9 mouse cellular contexts compared by ENCODE assay signal in the genomic region with DNA sequence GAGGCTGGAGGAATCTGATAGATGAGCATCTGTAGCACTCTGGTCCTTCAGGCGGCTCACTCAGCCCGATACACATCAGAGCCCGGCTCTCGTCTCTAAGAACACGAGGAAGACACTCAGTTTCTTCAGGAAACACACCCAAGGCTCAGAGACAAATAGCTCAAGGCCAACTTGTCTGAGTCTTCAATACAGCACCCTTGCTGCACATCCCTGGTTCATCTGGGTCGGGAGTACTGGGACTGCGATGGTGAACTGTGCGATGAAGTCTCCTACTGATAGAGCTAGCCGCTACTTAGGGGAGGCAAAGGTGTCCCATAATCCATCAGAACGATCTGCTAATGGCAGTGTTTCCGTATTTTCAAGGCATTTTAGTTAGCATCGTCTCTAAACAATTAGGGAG. TPM values are rescaled to one million over a fixed set of nuclear protein-coding genes. Genes with fewer than 3 reads are reported as not detected.
A peak's percentile ranks its signal among the peaks of the same experiment; 100 is the strongest.
DNase-seq lines count a peak whose midpoint lies in the region; ATAC-seq and TF ChIP-seq lines count a peak whose summit lies in the region.
"Had no signal": no experiment of that assay in that cellular context is flagged by ENCODE, and none has a peak within 500 bp of the region (broad histone marks: within the 10 kb centered on the region; RNA-seq: fewer than 3 reads in every experiment).

TSS of gene Gm9936 (minus strand) at position 101 of the 400 bp plus-strand sequence.

- DNase-seq in gastrocnemius, adult 2 months = peak; percentile 6
- DNase-seq in gastrocnemius, postnatal 25 days = no peak
- no peak for DNase-seq in neural tube, embryonic 11.5 days (ENCODE audit: low spot score)
- DNase-seq in neural tube, embryonic 10.5 days (ENCODE audit: extremely low spot score, low spot score) = no peak
- DNase-seq in liver, embryonic 13.5 days = no peak
- DNase-seq in thymus, postnatal 10 days (ENCODE audit: low spot score in 2 of 2) = no peak
- no peak for DNase-seq in thymus, postnatal 36 days

- ATAC-seq in neural tube, embryonic 11.5 days (ENCODE audit: insufficient read depth, low FRiP score, low TSS enrichment) = no peak
- no peak for ATAC-seq in liver, embryonic 13.5 days (ENCODE audit: low read depth)
- no peak for ATAC-seq in activated CD4-positive, CD25-positive, alpha-beta regulatory T cell, adult 4 months

- H3K27me3 ChIP-seq in neural tube, embryonic 11.5 days (ENCODE audit: control insufficient read depth, insufficient read depth, low read length) = no peaks in the 10 kb centered on the region
- H3K27me3 ChIP-seq in liver, embryonic 13.5 days = peaks cover 33% of the 10 kb centered on the region

- H3K36me3 ChIP-seq in neural tube, embryonic 11.5 days (ENCODE audit: control insufficient read depth, insufficient read depth, low read length) = no peaks in the 10 kb centered on the region
- no peaks in the 10 kb centered on the region for H3K36me3 ChIP-seq in liver, embryonic 13.5 days

- peak within 1 kb of the TSS; percentile 50 for H3K4me3 ChIP-seq in gastrocnemius, adult 2 months
- H3K4me3 ChIP-seq in neural tube, embryonic 11.5 days (ENCODE audit: low read depth, low read length) = peak within 1 kb of the TSS; percentile 27
- H3K4me3 ChIP-seq in liver, embryonic 13.5 days (replicated peaks) = no peak within 1 kb of the TSS

- intact Hi-C loops in gastrocnemius, adult 2 months (cut with DNase I) = no loop called here

- WGBS in neural tube, embryonic 11.5 days = 82% methylated on average over 12 of the region's 12 CpGs
- 66% methylated on average over 12 of the region's 12 CpGs for WGBS in liver, embryonic 13.5 days (ENCODE audit: insufficient replicate concordance)

- H3K27ac ChIP-seq in gastrocnemius, adult 2 months = no peak within 1 kb of the TSS
- no peak within 1 kb of the TSS for H3K27ac ChIP-seq in neural tube, embryonic 11.5 days (ENCODE audit: low read depth, low read length)
- H3K27ac ChIP-seq in liver, embryonic 13.5 days = no peak within 1 kb of the TSS

- peak within 1 kb of the TSS; percentile 53 for H3K4me2 ChIP-seq in neural tube, embryonic 11.5 days (ENCODE audit: low read depth)
- 0 out of 2 replicates have a peak within 1 kb of the TSS, but pooled peaks have one; percentile 21 for H3K4me2 ChIP-seq in liver, embryonic 13.5 days

- TF ChIP-seq CTCF in gastrocnemius, adult 2 months (IDR thresholded peaks at IDR 0.05) = no peak

- no peaks in the 10 kb centered on the region for H3K4me1 ChIP-seq in neural tube, embryonic 11.5 days (ENCODE audit: control insufficient read depth, insufficient read depth, low read length)
- no peaks in the 10 kb centered on the region for H3K4me1 ChIP-seq in liver, embryonic 13.5 days (replicated peaks)

- H3K9ac ChIP-seq in neural tube, embryonic 11.5 days (ENCODE audit: low read length) = peak within 1 kb of the TSS; percentile 53
- H3K9ac ChIP-seq in liver, embryonic 13.5 days = no peak within 1 kb of the TSS

- no peaks in the 10 kb centered on the region for H3K9me3 ChIP-seq in neural tube, embryonic 11.5 days (ENCODE audit: control insufficient read depth, low read length)
- H3K9me3 ChIP-seq in liver, embryonic 13.5 days (replicated peaks) = no peaks in the 10 kb centered on the region

RNA-seq across cellular contexts. Expression of gene Gm9936, which starts in this region (rescaled TPM):
- total RNA-seq in gastrocnemius, adult 2 months (2021) = not detected
- total RNA-seq in gastrocnemius, postnatal 25 days (2021) = not detected
- polyA plus RNA-seq in neural tube, embryonic 11.5 days (2014; fragmentation: Nextera tagmentation; extraction: Ambion mirVana) = 0.39 and 0.54 TPM in 2 replicates
- not detected in 2 replicates for polyA plus RNA-seq in liver, embryonic 13.5 days (2015; fragmentation: Nextera tagmentation; extraction: Ambion mirVana)
- polyA plus RNA-seq in activated CD4-positive, CD25-positive, alpha-beta regulatory T cell, adult 4 months (2017; shearing (Covaris generic)) = not detected
- polyA plus RNA-seq: inflammation-experienced regulatory T-cells, adult 6 months had no signal

Comparison
In these comparisons a context has a peak if more than half of its experiments do, and no peak if none do; other contexts are left out.
1. Peak in DNase-seq and H3K4me3 ChIP-seq in gastrocnemius, adult 2 months; RNA of the gene not detected or under 1 TPM.